Mouse (Mus musculus): ENCODE data around the gene Ankdd1a. TPM values are rescaled to one million over a fixed set of nuclear protein-coding genes. Genes with fewer than 3 reads are reported as not detected.
A peak's percentile ranks its signal among the peaks of the same experiment; 100 is the strongest.

Ankdd1a gene
- polyA plus RNA-seq, 1 experiment from 2014 or later = 0.18 TPM

DNA sequence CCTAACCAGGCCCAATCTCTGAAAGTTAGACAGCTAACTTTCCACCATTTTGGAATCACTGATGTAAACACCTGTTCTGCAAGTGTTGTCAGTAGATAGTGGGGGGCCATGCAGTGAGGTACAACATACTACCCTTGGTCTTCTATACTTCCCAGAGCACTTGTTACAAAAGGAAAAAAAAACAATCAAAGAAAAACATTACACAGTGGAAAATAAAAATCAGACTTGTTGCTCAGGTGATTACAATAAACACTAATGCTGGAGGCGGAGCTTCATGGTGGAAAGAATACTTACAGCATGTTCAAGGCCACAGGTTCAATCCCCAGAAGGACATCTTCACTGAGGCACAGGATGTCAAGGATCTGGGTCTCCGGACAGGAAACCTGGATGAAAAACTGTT lies 32.7 kb upstream of the Ankdd1a start:
- WGBS = 100% methylated on average over 2 of the region's 2 CpGs

DNA sequence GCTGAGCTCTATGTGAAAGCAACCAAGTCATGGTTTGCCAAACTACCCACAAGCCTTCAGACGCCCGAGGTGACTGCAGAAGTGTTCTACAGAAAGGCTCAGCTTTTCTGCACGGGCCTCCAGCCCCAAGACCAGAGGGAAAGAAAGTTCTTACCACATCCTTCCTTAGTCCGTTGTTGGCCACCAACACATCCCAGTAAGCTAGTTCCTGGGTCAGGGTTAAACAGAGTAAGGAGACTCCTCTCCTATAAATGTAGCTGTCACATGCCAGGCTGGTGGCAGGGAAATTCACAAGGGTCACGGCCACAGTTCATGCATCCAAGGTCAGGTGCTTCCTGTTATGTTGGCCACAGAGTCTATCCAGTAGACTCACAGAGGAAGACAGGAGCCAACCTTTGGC lies 32.1 kb upstream of the Ankdd1a start:
- DNase-seq (ENCODE audit: low spot score) = no peak

More for the DNA sequence above, 32.7 kb upstream of the Ankdd1a start:
- H3K27me3 ChIP-seq (ENCODE audit: control insufficient read depth, insufficient read depth, low read length) = no peaks in the 10 kb centered on the region
- no peak overlapping the region for H3K9ac ChIP-seq (ENCODE audit: low read length)
- no peaks in the 10 kb centered on the region for H3K9me3 ChIP-seq (ENCODE audit: control insufficient read depth, low read length)
- ATAC-seq (ENCODE audit: low FRiP score, low TSS enrichment) (no peak), DNase-seq (ENCODE audit: low spot score) (no peak)
- H3K4me1 ChIP-seq (replicated peaks; ENCODE audit: control insufficient read depth, insufficient read depth) = 0 out of 2 replicates have a peak, but pooled peaks cover 7% of the 10 kb centered on the region
- TF ChIP-seq CTCF (IDR thresholded peaks at IDR 0.05; ENCODE audit: low read depth) (no peak), EP300 (optimal IDR thresholded peaks at IDR 0.05) (no peak)
- H3K4me3 ChIP-seq (ENCODE audit: low read depth, low read length) = no peak overlapping the region
- H3K27ac ChIP-seq (replicated peaks) = no peak overlapping the region
- H3K36me3 ChIP-seq (ENCODE audit: control insufficient read depth, insufficient read depth, low read length) = peaks cover 7% of the 10 kb centered on the region
- H3K4me2 ChIP-seq (replicated peaks; ENCODE audit: low read depth) = no peak overlapping the region

GRCm38 (mm10) chr9:65551035-65551434 lies 31.0 kb upstream of the Ankdd1a start:
- Histone ChIP-seq H3K27me3 (ENCODE audit: control insufficient read depth, insufficient read depth, low read length) (no peaks in the 10 kb centered on the region), H3K27ac (replicated peaks) (peak overlapping the region; percentile 95), H3K36me3 (ENCODE audit: control insufficient read depth, insufficient read depth, low read length) (peaks cover 4% of the 10 kb centered on the region), H3K4me3 (ENCODE audit: low read depth, low read length) (no peak overlapping the region), H3K9ac (ENCODE audit: low read length) (peak overlapping the region; percentile 43; the same call in 1 of the 2 replicates), H3K9me3 (ENCODE audit: control insufficient read depth, low read length) (no peaks in the 10 kb centered on the region), H3K4me1 (replicated peaks; ENCODE audit: control insufficient read depth, insufficient read depth) (0 out of 2 replicates have a peak, but pooled peaks cover 7% of the 10 kb centered on the region), H3K4me2 (replicated peaks; ENCODE audit: low read depth) (no peak overlapping the region)
- DNase-seq (ENCODE audit: low spot score) (peak; percentile 65), ATAC-seq (ENCODE audit: low FRiP score, low TSS enrichment) (peak; percentile 86)
- 4% methylated on average over 4 of the region's 5 CpGs for WGBS
- TF ChIP-seq EP300 (optimal IDR thresholded peaks at IDR 0.05) (peak; percentile 68), CTCF (IDR thresholded peaks at IDR 0.05; ENCODE audit: low read depth) (no peak)

More for the DNA sequence above, 32.1 kb upstream of the Ankdd1a start:
- Histone ChIP-seq H3K27me3 (ENCODE audit: control insufficient read depth, insufficient read depth, low read length) (no peaks in the 10 kb centered on the region), H3K36me3 (ENCODE audit: control insufficient read depth, insufficient read depth, low read length) (peaks cover 7% of the 10 kb centered on the region), H3K4me2 (replicated peaks; ENCODE audit: low read depth) (no peak overlapping the region), H3K9ac (ENCODE audit: low read length) (no peak overlapping the region), H3K4me1 (replicated peaks; ENCODE audit: control insufficient read depth, insufficient read depth) (0 out of 2 replicates have a peak, but pooled peaks cover 7% of the 10 kb centered on the region), H3K4me3 (ENCODE audit: low read depth, low read length) (no peak overlapping the region), H3K9me3 (ENCODE audit: control insufficient read depth, low read length) (no peaks in the 10 kb centered on the region), H3K27ac (replicated peaks) (no peak overlapping the region; the same call in 1 of the 2 replicates)
- TF ChIP-seq EP300 (optimal IDR thresholded peaks at IDR 0.05) = no peak
- TF ChIP-seq CTCF (IDR thresholded peaks at IDR 0.05; ENCODE audit: low read depth) = no peak
- no peak for ATAC-seq (ENCODE audit: low FRiP score, low TSS enrichment)
- 86% methylated on average over 5 of the region's 5 CpGs for WGBS

DNA sequence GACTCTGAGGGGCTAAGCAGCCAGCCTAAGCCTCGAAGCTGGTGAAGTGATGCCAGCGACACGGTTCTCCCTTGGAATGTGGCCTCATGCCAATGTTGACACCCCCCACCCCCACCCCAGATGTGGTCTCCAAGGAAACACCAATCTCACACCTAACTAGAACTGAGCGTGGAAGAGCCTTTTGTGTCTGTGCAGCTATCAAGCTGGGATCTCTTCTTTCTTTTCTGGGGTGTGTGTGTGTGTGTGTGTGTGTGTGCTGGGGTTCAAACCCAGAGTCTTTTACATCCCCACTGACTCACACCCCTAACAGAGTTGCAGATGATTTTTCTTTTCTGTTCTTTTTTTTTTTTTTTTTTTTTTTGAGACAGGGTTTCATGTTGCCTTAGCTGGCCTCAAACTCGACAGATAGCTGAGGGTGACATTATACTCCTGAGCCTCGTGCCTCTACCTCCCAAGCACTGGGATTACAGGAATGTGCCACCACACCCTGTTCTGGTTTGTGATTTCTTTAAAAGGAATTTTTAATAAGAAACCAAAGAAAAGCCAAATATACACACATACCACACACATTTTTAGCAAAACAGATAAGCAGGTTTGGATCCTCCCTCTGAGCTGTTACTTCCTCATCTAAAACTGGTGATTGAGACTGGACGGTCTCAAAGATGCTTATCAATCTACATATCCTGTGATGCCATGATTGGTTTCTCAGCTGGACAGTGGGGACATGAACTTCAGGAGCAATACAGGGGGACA lies 30.3 kb upstream of the Ankdd1a start:
- no peak overlapping the region for H3K4me2 ChIP-seq (replicated peaks; ENCODE audit: low read depth)
- WGBS = 29% methylated on average over 7 of the region's 7 CpGs
- DNase-seq (ENCODE audit: low spot score) = no peak

DNA sequence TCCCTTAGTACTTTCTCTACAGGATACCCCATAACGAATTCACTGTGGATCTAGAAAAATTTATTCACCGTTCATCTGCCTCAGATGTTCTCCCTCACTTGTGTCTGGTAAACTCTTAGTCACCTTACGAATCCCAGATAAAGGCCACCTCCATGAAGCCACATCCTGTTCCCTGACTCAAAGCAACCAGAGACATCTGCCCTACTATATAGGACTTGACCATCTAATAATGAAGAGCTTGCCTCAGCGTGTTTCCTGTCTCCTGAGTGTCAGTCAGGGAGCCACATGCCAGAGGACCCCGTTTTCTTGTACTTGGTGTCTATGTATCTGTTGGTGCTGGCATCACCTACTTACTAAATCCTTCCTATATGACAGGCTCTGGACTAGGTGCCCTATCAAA lies 29.6 kb upstream of the Ankdd1a start:
- WGBS = 78% methylated on average over 5 of the region's 5 CpGs
- Histone ChIP-seq H3K9me3 (ENCODE audit: control insufficient read depth, low read length) (no peaks in the 10 kb centered on the region), H3K27ac (replicated peaks) (peak overlapping the region; percentile 95), H3K4me3 (ENCODE audit: low read depth, low read length) (no peak overlapping the region), H3K4me2 (replicated peaks; ENCODE audit: low read depth) (no peak overlapping the region), H3K9ac (ENCODE audit: low read length) (no peak overlapping the region), H3K4me1 (replicated peaks; ENCODE audit: control insufficient read depth, insufficient read depth) (0 out of 2 replicates have a peak, but pooled peaks cover 5% of the 10 kb centered on the region), H3K36me3 (ENCODE audit: control insufficient read depth, insufficient read depth, low read length) (no peaks in the 10 kb centered on the region), H3K27me3 (ENCODE audit: control insufficient read depth, insufficient read depth, low read length) (no peaks in the 10 kb centered on the region)
- DNase-seq (ENCODE audit: low spot score) (no peak), ATAC-seq (ENCODE audit: low FRiP score, low TSS enrichment) (no peak)
- no peak for TF ChIP-seq CTCF (IDR thresholded peaks at IDR 0.05; ENCODE audit: low read depth)
- no peak for TF ChIP-seq EP300 (optimal IDR thresholded peaks at IDR 0.05)

More for the DNA sequence above, 30.3 kb upstream of the Ankdd1a start:
- no peak for ATAC-seq (ENCODE audit: low FRiP score, low TSS enrichment)
- Histone ChIP-seq H3K27ac (replicated peaks) (peak overlapping the region; percentile 95), H3K9me3 (ENCODE audit: control insufficient read depth, low read length) (no peaks in the 10 kb centered on the region), H3K4me3 (ENCODE audit: low read depth, low read length) (no peak overlapping the region), H3K36me3 (ENCODE audit: control insufficient read depth, insufficient read depth, low read length) (no peaks in the 10 kb centered on the region), H3K9ac (ENCODE audit: low read length) (peak overlapping the region; percentile 43), H3K4me1 (replicated peaks; ENCODE audit: control insufficient read depth, insufficient read depth) (0 out of 2 replicates have a peak, but pooled peaks cover 7% of the 10 kb centered on the region), H3K27me3 (ENCODE audit: control insufficient read depth, insufficient read depth, low read length) (no peaks in the 10 kb centered on the region)
- no peak for TF ChIP-seq EP300 (optimal IDR thresholded peaks at IDR 0.05)
- TF ChIP-seq CTCF (IDR thresholded peaks at IDR 0.05; ENCODE audit: low read depth) = no peak

GRCm38 (mm10) chr9:65549139-65549538 lies 29.1 kb upstream of the Ankdd1a start:
- DNase-seq (ENCODE audit: low spot score) (no peak), ATAC-seq (ENCODE audit: low FRiP score, low TSS enrichment) (no peak)
- 91% methylated on average over 3 of the region's 3 CpGs for WGBS
- H3K4me2 ChIP-seq (replicated peaks; ENCODE audit: low read depth) = no peak overlapping the region
- H3K27me3 ChIP-seq (ENCODE audit: control insufficient read depth, insufficient read depth, low read length) = no peaks in the 10 kb centered on the region
- H3K9me3 ChIP-seq (ENCODE audit: control insufficient read depth, low read length) = no peaks in the 10 kb centered on the region
- H3K36me3 ChIP-seq (ENCODE audit: control insufficient read depth, insufficient read depth, low read length) = no peaks in the 10 kb centered on the region
- no peak overlapping the region for H3K4me3 ChIP-seq (ENCODE audit: low read depth, low read length)
- no peak overlapping the region for H3K27ac ChIP-seq (replicated peaks)
- 0 out of 2 replicates have a peak, but pooled peaks cover 3% of the 10 kb centered on the region for H3K4me1 ChIP-seq (replicated peaks; ENCODE audit: control insufficient read depth, insufficient read depth)
- TF ChIP-seq CTCF (IDR thresholded peaks at IDR 0.05; ENCODE audit: low read depth) (no peak), EP300 (optimal IDR thresholded peaks at IDR 0.05) (no peak)
- H3K9ac ChIP-seq (ENCODE audit: low read length) = no peak overlapping the region

All from stomach, postnatal 0 days (tissue).